Mouse (Mus musculus) lung, embryonic 16.5 days (tissue): ENCODE data around the gene Bfsp2. TPM values are rescaled to one million over a fixed set of nuclear protein-coding genes. Genes with fewer than 3 reads are reported as not detected.

Source experiments
- ATAC-seq: fragments of 200-750 bp; cut with Nextera tagmentation; 2 replicates; pipeline ENCODE4 v1.8.0; 2017; ENCODE audit warnings: low read depth, mild to moderate bottlenecking, moderate library complexity
- H3K27ac ChIP-seq: fragments of 300-500 bp; sonication (generic); 2 replicates; pipeline ENCODE4 v1.5.1; 2014; ENCODE audit warnings: mild to moderate bottlenecking, control low read depth, low read length
- H3K27me3 ChIP-seq: fragments of 300-500 bp; sonication (generic); 2 replicates; pipeline ENCODE4 v1.6.1; 2014; ENCODE audit warnings: low read depth, low read length, mixed read lengths; ENCODE audit not compliant: control insufficient read depth, insufficient read depth
- H3K36me3 ChIP-seq: fragments of 300-500 bp; sonication (generic); 2 replicates; pipeline ENCODE4 v1.6.1; 2014; ENCODE audit warnings: low read length; ENCODE audit not compliant: control insufficient read depth, insufficient read depth
- H3K4me1 ChIP-seq: fragments of 300-500 bp; sonication (generic); replicated peaks from 2 replicates; pipeline ENCODE4 v1.6.1; 2014; ENCODE audit warnings: low read length, mixed read lengths; ENCODE audit not compliant: control insufficient read depth, insufficient read depth
- H3K4me2 ChIP-seq: fragments of 300-500 bp; sonication (generic); 2 replicates; pipeline ENCODE4 v1.6.1; 2014; ENCODE audit warnings: low read depth, low read length, control low read depth
- H3K4me3 ChIP-seq: fragments of 300-500 bp; sonication (generic); 2 replicates; pipeline ENCODE4 v1.5.1; 2014; ENCODE audit warnings: mild to moderate bottlenecking, low read length, control low read depth
- H3K9ac ChIP-seq: fragments of 300-500 bp; sonication (generic); 2 replicates; pipeline ENCODE4 v1.6.1; 2014; ENCODE audit warnings: low read length, control low read depth
- H3K9me3 ChIP-seq: fragments of 300-500 bp; sonication (generic); 2 replicates; pipeline ENCODE4 v1.6.1; 2016; ENCODE audit warnings: low read length; ENCODE audit not compliant: control insufficient read depth
- WGBS: fragments of 180-500 bp; shearing (Covaris S2); extraction: QIAGEN DNeasy Blood & Tissue Kit; methylation state at CpG from one replicate; pipeline ENCODE4 v1.1.7; 2014; 5-methylcytosine and 5-hydroxymethylcytosine counted together
- polyA plus RNA-seq: library from polyadenylated mRNA; unstranded; fragments of >200 nt; fragmentation: Nextera tagmentation; extraction: Ambion mirVana; gene quantifications from 2 replicates; pipeline ENCODE4 v1.2.1, GENCODE M21; 2015

Gene Bfsp2
- 0.29 and 0.62 TPM in 2 replicates for polyA plus RNA-seq

DNA sequence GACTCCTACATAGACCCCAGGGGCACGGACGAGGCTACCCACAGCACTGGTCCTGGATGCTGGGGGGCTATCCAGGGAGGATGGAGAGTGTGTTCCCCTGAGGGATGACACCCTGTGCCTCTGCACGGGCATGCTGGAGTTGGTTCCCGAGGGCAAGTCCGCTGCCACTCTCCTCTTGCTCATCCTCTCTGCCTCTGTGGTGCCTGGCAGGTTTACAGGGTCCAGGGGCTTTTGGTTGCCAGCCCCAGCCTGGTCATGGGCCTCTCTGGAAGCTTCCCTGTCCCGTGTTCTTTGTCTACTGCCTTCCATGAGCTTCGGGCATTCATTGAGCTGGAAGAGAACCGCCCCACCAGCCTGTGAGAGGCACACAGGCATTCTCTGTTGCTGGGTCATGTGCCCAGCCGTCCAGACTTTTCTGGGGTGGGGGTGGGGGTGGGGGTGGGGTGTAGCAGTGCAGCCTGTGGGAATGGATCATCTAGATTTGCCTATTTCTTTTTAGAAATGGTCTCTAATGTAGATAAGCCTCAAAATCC is at the start of gene Bfsp2:
Gene Bfsp2 (minus strand): TSS at position 377 of the 533 bp plus-strand sequence.
- H3K9me3 ChIP-seq: no peaks in the 10 kb centered on the region
- no peak within 1 kb of the TSS for H3K9ac ChIP-seq
- 76% methylated on average over 9 of the region's 9 CpGs for WGBS
- no peaks in the 10 kb centered on the region for H3K36me3 ChIP-seq
- peaks cover 5% of the 10 kb centered on the region for H3K4me1 ChIP-seq
- H3K4me3 ChIP-seq: no peak within 1 kb of the TSS
- ATAC-seq: no peak
- no peak within 1 kb of the TSS for H3K4me2 ChIP-seq
- no peaks in the 10 kb centered on the region for H3K27me3 ChIP-seq
- H3K27ac ChIP-seq: no peak within 1 kb of the TSS

DNA sequence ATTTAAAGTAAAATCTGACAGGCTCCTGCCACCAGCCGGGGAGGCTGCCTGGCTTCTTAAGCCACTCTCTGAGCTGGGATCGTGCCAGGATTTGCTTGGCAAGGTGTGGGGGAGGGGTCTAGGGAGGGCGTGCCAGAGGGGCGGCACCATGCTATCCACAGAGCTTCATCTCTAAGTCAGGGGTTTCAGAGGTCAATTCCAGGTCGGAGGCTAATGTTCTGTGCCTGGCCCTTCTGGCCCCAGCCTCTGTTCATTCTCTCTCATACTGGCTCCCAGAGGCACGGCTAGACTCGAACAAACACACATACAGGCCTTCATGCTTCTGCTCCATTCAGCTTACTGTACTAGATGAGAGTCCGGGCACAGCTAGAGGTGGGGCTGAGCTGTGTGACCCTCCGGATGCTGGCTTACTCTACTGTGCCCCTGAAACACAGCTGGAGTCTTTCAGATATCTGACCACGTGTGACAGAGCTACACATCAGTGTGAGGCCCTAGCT is 44.9 kb upstream of the Bfsp2 start:
- no peak overlapping the region for H3K9ac ChIP-seq
- no peak overlapping the region for H3K4me3 ChIP-seq
- H3K4me1 ChIP-seq: no peaks in the 10 kb centered on the region; the same call in 1 of the 2 replicates
- H3K27ac ChIP-seq: no peak overlapping the region
- H3K4me2 ChIP-seq: no peak overlapping the region
- no peaks in the 10 kb centered on the region for H3K27me3 ChIP-seq
- 13% methylated on average over 10 of the region's 10 CpGs for WGBS
- ATAC-seq: peak; percentile 10; the same call in 1 of the 2 replicates
- no peaks in the 10 kb centered on the region for H3K36me3 ChIP-seq
- no peaks in the 10 kb centered on the region for H3K9me3 ChIP-seq

DNA sequence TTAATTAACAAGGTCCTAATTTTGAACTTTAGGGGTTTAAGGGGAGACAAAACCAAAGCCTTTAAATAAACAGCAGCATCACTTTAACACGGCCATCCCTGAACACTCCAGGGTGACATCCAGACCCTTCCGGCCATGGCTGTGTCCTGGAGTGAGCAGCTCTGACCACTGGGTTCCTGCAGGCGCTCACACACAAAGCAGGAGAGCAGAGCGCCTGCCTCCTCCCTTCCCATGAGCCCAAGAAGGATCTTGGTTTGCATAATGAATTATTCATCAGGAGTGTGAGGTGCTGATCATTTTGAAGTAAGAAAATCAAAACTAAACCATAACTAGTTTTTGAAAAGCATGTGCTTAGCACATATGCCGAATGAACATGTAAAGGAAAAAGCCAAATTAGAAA is 44.4 kb upstream of the Bfsp2 start:
- WGBS: 27% methylated on average over 5 of the region's 5 CpGs
- Histone ChIP-seq H3K9ac (no peak overlapping the region), H3K9me3 (no peaks in the 10 kb centered on the region), H3K4me2 (no peak overlapping the region), H3K27me3 (no peaks in the 10 kb centered on the region), H3K4me3 (no peak overlapping the region), H3K27ac (no peak overlapping the region), H3K36me3 (no peaks in the 10 kb centered on the region), H3K4me1 (no peaks in the 10 kb centered on the region; the same call in 1 of the 2 replicates)
- 0 out of 2 replicates have a peak, but pooled peaks have one; percentile 41 for ATAC-seq

DNA sequence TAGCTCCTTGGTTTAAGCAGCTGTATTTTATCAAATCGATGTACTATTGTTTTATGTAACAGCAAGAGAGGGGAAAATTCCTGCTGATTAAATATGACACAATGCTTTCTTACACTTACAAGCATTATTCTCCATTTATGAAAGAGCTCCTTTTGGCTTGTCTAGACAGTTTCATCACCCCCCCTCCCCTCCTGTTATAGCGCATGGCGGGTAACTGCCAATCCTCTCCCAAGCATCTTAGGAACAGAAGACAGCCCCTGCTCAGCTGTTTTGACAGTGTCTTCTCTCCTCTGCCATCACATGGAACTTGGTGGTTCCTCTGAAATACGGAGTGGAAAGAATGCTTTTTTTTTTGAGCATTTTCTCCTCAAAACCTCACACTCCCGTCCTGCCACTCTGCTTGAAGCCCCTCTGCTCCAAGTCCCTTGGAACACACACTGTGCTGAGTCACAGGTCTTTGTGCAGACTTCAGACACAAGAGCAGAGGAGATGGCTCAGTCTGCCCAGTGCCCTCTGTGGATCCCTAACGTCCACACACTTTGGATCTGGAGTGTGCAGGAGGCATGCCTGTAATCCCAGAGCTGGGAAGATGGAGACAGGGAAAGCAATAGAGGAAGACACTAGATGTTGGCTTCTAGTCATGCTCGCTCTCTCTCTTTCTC is 43.7 kb upstream of the Bfsp2 start:
- 56% methylated on average over 7 of the region's 7 CpGs for WGBS
- Histone ChIP-seq H3K36me3 (no peaks in the 10 kb centered on the region), H3K9me3 (peaks cover 2% of the 10 kb centered on the region; the same call in 1 of the 2 replicates), H3K27me3 (no peaks in the 10 kb centered on the region), H3K4me1 (no peaks in the 10 kb centered on the region; the same call in 1 of the 2 replicates), H3K4me3 (no peak overlapping the region), H3K9ac (no peak overlapping the region), H3K4me2 (no peak overlapping the region), H3K27ac (no peak overlapping the region)
- ATAC-seq: no peak

DNA sequence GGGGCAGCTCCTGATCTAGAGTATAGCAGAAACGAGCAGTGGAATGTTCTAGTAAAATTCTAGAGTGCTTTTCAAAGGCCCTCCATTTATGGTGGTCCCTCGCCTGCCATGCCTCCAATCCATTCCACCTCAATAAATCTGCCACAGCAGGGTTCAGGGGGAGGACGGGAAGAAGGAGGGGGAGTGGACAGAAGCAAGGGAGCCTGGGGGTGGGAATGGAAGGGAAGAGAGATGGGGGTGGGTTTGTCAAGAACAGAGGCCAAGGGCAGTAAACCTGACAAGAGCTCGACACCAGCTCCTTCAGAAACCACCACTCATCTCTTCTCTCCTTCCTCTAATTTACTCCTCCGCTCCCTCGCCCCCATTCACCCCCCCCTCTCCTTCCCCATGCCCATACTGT is 42.8 kb upstream of the Bfsp2 start:
- Histone ChIP-seq H3K27ac (no peak overlapping the region), H3K4me3 (no peak overlapping the region), H3K4me2 (no peak overlapping the region), H3K36me3 (no peaks in the 10 kb centered on the region), H3K4me1 (no peaks in the 10 kb centered on the region; the same call in 1 of the 2 replicates), H3K9me3 (peaks cover 2% of the 10 kb centered on the region; the same call in 1 of the 2 replicates), H3K27me3 (no peaks in the 10 kb centered on the region), H3K9ac (no peak overlapping the region)
- no peak for ATAC-seq
- WGBS: 40% methylated on average over 5 of the region's 6 CpGs

DNA sequence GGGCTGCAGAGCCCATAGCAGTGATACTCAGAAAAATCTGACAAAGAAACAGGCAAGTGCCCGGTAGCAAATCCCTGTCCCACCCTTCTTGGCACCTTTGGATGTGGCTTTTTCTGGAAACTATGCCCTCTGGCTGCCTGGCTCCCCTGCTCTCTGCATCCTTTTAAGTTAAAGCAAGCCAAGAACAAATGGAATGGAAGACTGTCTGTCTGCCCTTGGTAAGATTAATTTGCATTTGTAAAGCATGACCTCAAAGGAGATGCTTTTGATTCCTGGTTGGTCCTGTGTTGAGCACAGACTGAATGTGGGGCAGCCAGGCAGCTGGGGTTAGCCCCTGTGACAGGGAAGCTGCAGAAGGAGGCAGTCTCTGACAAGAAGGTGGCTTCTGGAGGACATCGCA is 33.7 kb upstream of the Bfsp2 start:
- ATAC-seq: no peak
- 67% methylated on average over 2 of the region's 2 CpGs for WGBS
- Histone ChIP-seq H3K4me2 (no peak overlapping the region), H3K36me3 (no peaks in the 10 kb centered on the region), H3K9ac (no peak overlapping the region), H3K4me3 (no peak overlapping the region), H3K27me3 (no peaks in the 10 kb centered on the region), H3K4me1 (no peaks in the 10 kb centered on the region), H3K27ac (no peak overlapping the region), H3K9me3 (no peaks in the 10 kb centered on the region)

DNA sequence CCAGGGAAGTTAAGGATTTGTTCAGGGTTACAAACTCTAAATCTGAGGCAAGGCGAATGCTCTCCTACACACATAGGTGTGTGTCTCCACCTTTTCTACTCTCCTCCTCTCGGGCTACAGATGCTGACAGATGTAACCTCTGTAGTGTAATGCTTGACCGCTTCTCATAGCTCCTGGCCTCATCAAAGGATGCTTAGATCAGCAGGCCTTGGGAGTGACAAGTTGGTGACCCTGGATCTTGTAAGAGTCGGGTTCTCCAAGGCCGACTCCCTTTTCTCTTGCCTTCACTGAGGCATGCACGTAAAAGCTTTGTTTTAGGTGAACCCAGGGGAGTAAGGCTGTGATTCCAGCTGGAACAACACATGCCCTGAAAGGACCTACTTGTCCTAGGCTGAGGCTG is 32.0 kb upstream of the Bfsp2 start:
- Histone ChIP-seq H3K36me3 (no peaks in the 10 kb centered on the region), H3K9me3 (no peaks in the 10 kb centered on the region), H3K27me3 (no peaks in the 10 kb centered on the region), H3K9ac (no peak overlapping the region), H3K4me3 (no peak overlapping the region), H3K27ac (no peak overlapping the region), H3K4me2 (no peak overlapping the region), H3K4me1 (no peaks in the 10 kb centered on the region)
- WGBS: 68% methylated on average over 6 of the region's 6 CpGs
- no peak for ATAC-seq

DNA sequence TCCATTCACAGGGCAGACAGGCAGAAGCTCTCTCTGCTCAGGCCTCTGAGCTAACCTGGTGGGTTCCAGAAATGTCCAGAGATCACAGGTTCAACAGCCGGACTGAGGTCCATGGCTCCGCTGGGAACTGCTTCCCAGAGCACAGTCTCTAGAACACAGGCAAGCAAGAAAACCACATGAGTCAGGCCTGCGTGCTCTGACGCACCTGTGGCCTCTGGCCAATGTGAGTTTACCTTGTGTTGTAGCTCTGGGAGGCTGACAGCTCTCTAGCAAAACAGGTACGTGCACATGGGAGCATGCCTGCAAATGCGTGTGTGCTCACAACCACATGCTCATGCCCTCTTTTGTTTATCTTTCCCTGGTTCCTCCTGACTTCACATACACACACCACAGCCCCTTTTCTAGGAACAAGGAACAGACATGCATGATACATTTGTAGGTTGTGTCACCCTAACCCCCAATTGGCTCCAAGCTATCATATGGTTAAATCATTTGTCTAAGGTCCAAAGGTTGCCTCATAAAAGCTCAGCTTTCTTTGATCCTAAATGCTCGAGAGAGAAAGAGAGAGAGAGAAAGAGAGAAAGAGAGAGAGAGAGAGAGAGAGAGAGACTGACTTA is 26.9 kb upstream of the Bfsp2 start:
- no peak overlapping the region for H3K4me3 ChIP-seq
- H3K9ac ChIP-seq: no peak overlapping the region
- H3K27me3 ChIP-seq: no peaks in the 10 kb centered on the region
- H3K4me1 ChIP-seq: no peaks in the 10 kb centered on the region
- no peaks in the 10 kb centered on the region for H3K9me3 ChIP-seq
- H3K4me2 ChIP-seq: no peak overlapping the region
- WGBS: 56% methylated on average over 7 of the region's 7 CpGs
- H3K27ac ChIP-seq: no peak overlapping the region
- no peak for ATAC-seq
- H3K36me3 ChIP-seq: no peaks in the 10 kb centered on the region

DNA sequence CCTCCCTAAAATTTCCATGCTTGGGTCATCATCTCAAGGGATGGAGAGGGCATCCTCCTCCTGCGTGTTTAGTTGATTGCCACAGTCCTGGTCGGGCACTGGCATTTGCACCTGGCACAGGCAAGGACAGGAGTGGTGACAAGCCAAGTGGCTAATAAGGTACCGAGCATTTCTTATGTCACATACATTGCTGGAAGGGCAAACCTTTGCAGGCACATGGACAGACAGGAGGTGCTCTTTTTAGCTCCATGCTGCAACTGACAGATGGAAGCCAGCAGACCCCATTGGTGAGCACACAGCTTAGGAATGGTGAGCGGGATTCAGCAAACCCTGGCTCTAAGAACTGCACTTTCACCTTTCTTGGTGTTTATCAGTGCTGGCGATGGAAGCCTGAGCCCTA is 24.8 kb upstream of the Bfsp2 start:
- no peaks in the 10 kb centered on the region for H3K9me3 ChIP-seq
- no peak overlapping the region for H3K4me2 ChIP-seq
- no peak for ATAC-seq
- no peak overlapping the region for H3K4me3 ChIP-seq
- 59% methylated on average over 5 of the region's 5 CpGs for whole genome bisulfite sequencing
- H3K27ac ChIP-seq: no peak overlapping the region
- no peaks in the 10 kb centered on the region for H3K36me3 ChIP-seq
- no peaks in the 10 kb centered on the region for H3K27me3 ChIP-seq
- no peaks in the 10 kb centered on the region for H3K4me1 ChIP-seq
- H3K9ac ChIP-seq: no peak overlapping the region
